Mouse (Mus musculus): ENCODE results near the gene Jdp2.

Gene Jdp2

GRCm38 (mm10) chr12:85600637-85601036 lies 1.8 kb downstream of the Jdp2 start:
- DNase-seq (ENCODE audit: extremely low read depth, insufficient read length, low spot score): no peak

GRCm38 (mm10) chr12:85601531-85601930 lies 2.7 kb downstream of the Jdp2 start:
- DNase-seq (ENCODE audit: extremely low read depth, insufficient read length, low spot score): no peak

- DNase-seq (ENCODE audit: extremely low read depth, insufficient read length, low spot score): peak; percentile 70
These were observed 3.3 kb downstream of the Jdp2 start for GRCm38 (mm10) chr12:85602153-85602552.

GRCm38 (mm10) chr12:85602811-85603210 lies 4.0 kb downstream of the Jdp2 start:
- peak; percentile 43 for DNase-seq (ENCODE audit: extremely low read depth, insufficient read length, low spot score)

DNA sequence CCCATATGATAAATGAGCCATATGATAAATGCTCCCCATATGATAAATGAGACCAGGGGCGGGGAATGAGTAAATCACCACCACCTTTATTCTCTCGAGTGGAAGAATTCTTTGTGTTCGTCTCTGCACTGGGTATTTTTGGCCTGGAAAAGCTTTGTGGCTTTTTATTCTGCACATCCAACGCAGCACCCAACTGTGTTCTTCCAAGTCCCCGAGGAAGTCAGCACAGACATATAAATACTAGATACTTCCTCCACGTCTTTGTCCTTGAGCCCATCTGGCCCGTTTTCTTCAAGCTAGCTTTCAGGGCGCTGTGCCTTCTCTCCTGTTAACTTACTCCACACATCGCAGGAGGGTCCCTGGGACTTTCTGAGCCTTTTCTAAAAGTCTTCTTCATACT lies 4.9 kb downstream of the Jdp2 start:
- DNase-seq (ENCODE audit: extremely low read depth, insufficient read length, low spot score): no peak

DNA sequence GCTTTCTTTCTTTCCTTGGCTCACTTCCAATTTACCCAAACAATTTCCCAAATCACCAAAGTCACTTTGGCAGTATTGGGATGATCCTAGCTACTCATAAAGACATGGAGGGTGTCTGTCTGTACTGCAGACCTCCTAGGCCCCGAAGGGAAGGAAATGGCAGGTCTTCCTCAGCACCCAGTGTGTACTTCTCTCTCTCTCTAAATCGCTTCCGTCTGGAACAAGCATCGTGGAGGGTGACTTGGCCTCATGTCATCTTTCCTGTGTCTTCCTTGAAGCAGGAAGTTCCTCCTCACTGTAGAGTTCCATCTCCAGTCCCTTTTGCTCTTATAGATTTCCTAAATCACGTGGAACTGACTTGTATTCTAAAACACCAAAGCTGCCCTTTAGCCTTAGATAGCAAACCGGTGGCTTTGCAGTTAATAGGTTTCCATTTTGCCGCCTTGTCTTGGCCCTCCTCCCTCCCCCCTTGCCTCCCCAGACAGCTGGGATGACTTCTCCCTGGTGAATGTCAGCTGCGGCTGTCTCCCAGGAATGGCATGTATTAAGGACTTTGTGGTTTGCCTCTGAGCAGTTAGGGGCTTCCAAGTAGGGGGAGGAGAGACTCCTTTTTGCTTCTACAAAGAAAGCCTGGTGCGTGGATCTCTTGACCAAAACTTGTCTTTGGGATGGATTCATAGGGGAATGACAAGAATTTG lies 5.6 kb downstream of the Jdp2 start:
- peak; percentile 63 for DNase-seq (ENCODE audit: extremely low read depth, insufficient read length, low spot score)

GRCm38 (mm10) chr12:85607519-85608449 lies 9.0 kb downstream of the Jdp2 start:
- no peak for DNase-seq (ENCODE audit: extremely low read depth, insufficient read length, low spot score)

GRCm38 (mm10) chr12:85610167-85610566 lies 11.3 kb downstream of the Jdp2 start:
- no peak for DNase-seq (ENCODE audit: extremely low read depth, insufficient read length, low spot score)

DNA sequence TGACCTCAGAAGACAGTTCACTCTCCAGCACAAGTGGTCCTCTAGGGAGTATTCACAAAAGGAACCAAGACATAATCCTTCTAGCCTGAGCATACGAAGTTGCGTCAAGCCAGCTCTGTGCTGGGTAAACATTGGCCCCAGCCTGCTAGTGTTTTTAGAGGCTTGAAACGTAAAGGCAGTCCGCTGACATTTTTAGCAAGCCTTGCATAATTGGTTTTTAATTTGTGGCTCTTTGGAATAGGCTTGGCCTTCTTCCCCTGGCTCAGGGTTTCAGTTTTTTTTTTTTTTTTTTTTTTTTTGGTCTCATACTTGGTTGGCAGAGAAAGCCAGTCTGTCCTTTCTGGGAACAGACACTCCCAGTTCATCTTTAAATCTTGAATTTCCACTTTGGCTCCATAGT lies 15.3 kb downstream of the Jdp2 start:
- no peak for DNase-seq (ENCODE audit: extremely low read depth, insufficient read length, low spot score)

DNA sequence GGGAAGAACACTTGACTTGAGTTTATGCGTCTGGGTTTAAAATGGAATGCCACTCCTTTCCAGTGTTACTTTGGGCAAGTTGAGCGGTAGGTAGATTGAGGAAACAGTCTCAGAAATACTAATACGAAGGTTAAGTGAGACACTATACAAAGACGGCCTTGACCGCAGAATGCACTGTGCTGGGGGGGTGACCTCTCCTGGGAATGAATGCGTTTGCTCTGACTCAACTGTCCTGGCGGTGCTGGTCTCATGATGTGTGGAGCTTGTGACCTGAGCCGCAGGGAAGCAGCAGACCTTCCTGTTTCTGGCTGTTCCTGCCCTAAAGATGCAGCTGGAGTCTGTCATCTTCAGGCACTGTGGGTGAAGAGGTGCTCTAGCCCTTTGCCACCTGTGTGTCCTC lies 16.7 kb downstream of the Jdp2 start:
- peak; percentile 56 for DNase-seq (ENCODE audit: extremely low read depth, insufficient read length, low spot score)

DNA sequence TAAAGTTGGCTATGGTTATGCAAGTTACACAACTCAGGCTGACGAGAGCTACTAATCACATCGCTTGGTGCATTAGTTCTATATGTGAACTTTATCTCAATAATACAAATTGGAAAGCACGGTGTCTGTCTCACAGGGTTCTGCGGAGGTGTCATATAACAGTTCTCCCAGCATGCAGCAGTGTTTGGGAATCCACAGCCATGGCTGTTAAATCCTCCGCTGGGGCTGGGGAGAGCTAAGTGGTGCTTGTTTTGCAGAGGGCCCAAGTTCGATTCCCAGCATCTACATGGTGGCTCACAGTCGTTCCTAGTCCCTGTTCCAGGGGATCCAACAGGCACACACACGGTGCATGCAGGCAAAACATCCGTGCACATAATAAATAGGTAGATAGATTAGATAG lies 19.1 kb downstream of the Jdp2 start:
- DNase-seq (ENCODE audit: extremely low read depth, insufficient read length, low spot score): no peak

- no peak for DNase-seq (ENCODE audit: extremely low read depth, insufficient read length, low spot score)
These were observed 19.6 kb downstream of the Jdp2 start for GRCm38 (mm10) chr12:85618430-85618829.

- DNase-seq (ENCODE audit: extremely low read depth, insufficient read length, low spot score): peak; percentile 69
These were observed 20.6 kb downstream of the Jdp2 start for GRCm38 (mm10) chr12:85619283-85619897.

GRCm38 (mm10) chr12:85619898-85620443 lies 21.1 kb downstream of the Jdp2 start:
- no peak for DNase-seq (ENCODE audit: extremely low read depth, insufficient read length, low spot score)

DNA sequence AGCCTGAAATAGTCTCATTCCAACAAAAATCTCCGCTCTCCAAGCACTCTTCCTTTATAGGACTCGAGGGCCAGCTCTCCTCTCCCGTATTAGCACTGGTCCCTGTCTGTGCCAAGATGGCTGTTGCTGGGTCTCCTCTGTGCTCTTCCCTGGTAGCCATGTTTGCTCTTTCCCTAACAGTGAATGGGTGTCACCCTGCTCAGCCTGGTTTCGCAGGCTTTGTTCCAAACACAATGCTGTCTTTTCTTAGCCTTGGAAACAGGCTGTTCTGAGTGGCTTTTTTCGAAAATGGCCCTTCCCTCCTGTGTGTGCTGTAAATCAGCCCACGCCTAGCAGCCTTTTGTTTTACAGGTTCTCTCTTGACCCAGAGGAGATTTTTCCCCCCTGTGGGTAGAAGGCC lies 22.2 kb downstream of the Jdp2 start:
- DNase-seq (ENCODE audit: extremely low read depth, insufficient read length, low spot score): no peak

DNA sequence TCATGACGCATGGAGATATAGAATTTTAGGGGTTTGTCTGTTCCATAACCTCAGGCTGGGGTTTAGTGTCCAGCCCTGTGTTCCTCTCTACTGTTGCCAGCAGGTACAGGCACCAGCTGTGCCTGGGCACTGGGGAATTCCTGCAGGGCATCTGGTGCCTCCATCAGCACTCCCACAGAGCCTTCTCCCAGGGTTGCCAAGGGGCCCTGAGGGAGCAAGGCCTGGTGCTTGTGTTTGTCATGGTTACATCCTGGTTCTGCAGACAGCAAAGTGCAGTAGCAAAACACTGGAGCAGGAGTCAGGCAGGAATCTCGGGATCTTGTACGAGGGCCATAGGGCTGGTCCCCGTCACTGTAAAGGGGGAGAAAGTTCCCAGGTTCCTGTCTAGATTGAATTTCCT lies 22.8 kb downstream of the Jdp2 start:
- no peak for DNase-seq (ENCODE audit: extremely low read depth, insufficient read length, low spot score)

- DNase-seq (ENCODE audit: extremely low read depth, insufficient read length, low spot score): no peak
These were observed 24.9 kb downstream of the Jdp2 start for GRCm38 (mm10) chr12:85623711-85624110.

DNA sequence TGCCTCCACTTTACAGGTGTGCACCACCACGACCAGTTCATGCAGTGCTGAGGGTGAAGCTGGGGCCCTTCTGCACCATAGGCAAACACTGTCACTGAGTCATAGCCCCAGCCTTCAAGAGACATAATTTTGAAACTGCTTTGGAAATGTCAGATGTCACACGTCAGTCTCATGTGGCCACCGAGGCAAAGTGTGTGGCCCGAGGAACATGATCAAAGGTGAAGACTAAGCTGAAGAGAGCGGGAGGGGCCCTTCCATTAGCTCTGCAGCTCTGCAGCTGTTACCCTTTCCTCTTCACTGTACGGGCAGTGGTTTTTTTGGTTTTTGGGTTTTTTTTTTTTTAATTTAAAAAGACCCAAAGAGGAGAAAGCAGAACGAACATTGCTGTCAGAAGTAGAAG lies 25.8 kb downstream of the Jdp2 start:
- no peak for DNase-seq (ENCODE audit: extremely low read depth, insufficient read length, low spot score)

- DNase-seq (ENCODE audit: extremely low read depth, insufficient read length, low spot score): no peak
These were observed 27.0 kb downstream of the Jdp2 start for GRCm38 (mm10) chr12:85625852-85626251.

DNA sequence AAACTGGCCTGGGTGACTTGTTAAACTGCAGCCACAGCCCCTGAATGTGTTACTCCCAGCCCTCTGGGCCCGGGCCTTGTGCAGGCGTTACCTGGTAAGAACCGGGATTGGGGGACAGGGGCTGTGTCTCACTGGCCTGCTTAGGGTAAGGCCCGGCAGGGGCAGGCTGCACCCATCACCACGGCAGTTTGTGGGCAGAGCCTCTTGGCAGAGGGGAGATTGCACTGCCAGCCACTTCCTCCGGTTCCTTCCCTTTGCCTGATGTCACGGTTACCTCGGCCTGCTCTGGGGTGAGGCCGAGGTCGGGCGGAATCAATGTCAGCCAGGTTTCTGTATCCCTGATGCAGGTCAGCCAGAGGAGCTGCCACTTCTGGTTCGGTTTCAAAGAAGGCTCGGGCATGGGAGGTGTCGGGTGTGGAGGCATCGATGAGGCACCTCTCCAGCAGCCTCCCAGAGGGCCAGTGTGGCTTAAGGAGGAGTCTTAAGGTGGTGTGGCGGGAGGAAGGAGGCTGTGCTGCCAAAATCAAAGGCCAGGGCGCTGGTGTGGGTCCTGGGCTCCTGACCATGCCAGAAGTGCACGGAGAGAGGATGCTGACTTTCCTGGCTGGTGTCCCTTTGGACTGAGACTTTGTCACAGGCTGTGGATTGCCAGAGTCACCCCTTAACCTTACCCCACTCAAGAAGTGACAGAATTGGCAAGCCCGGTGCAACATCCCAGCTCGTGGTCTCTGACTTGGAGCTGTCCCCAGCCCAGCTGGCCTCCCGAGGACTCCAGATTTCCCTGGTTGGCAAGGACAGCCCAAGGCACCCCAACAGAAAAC lies 31.0 kb downstream of the Jdp2 start:
- DNase-seq (ENCODE audit: extremely low read depth, insufficient read length, low spot score): peak; percentile 82

Measured in 3134 (cell line).